Mouse (Mus musculus) myocyte (in vitro differentiated cells): Measurements from ENCODE around the gene Bcl2l11.

Source experiments
- E2F4 ChIP-seq: IDR thresholded peaks from one replicate; pipeline ENCODE4 v1.6.1; 2011; ENCODE audit warnings: mild to moderate bottlenecking, control low read depth, moderate library complexity; ENCODE audit not compliant: insufficient read depth
- MAX ChIP-seq: IDR thresholded peaks from one replicate; pipeline ENCODE4 v1.6.1; 2011; ENCODE audit warnings: low read depth, mild to moderate bottlenecking, control low read depth
- MYOD1 ChIP-seq, 3 experiments: IDR thresholded peaks; one replicate each; pipeline ENCODE4 v1.6.1; 2011; ENCODE audit warnings: control low read depth in 2 of 3, low read depth in 2 of 3, mild to moderate bottlenecking in 2 of 3, moderate library complexity in 1 of 3; ENCODE audit not compliant: insufficient read length in 2 of 3, control insufficient read depth in 1 of 3
- POLR2A ChIP-seq: IDR thresholded peaks from one replicate; pipeline ENCODE4 v1.6.1; 2011; ENCODE audit warnings: low read depth, mild to moderate bottlenecking, control low read depth, moderate library complexity; ENCODE audit not compliant: insufficient read length
- POLR2AphosphoS2 ChIP-seq: IDR thresholded peaks from one replicate; pipeline ENCODE4 v1.6.1; 2011; ENCODE audit warnings: low read depth, control low read depth; ENCODE audit not compliant: insufficient read length
- USF1 ChIP-seq: IDR thresholded peaks from one replicate; pipeline ENCODE4 v1.6.1; 2011; ENCODE audit warnings: low read depth, mild to moderate bottlenecking, control low read depth, moderate library complexity

GRCm38 (mm10) chr2:128193411-128193810 is 67.6 kb downstream of the Bcl2l11 start:
- no peak for TF ChIP-seq POLR2A
- no peak for TF ChIP-seq POLR2AphosphoS2
- no peak for TF ChIP-seq E2F4
- no peak for TF ChIP-seq MYOD1 (IDR thresholded peaks at IDR 0.05; ENCODE audit: control insufficient read depth in 1 of 3, insufficient read length in 2 of 3, low read depth in 2 of 3)
- TF ChIP-seq USF1: no peak
- TF ChIP-seq MAX: no peak
